Mouse (Mus musculus) liver, embryonic 16.5 days (tissue): ENCODE measurements around the gene Ccdc171. TPM values are rescaled to one million over a fixed set of nuclear protein-coding genes. Genes with fewer than 3 reads are reported as not detected.
"Not testable (repeated sequence)": the region's sequence is repeated elsewhere in the genome, so short reads cannot be mapped to it uniquely, and the experiment has no call there.

Source experiments
- ATAC-seq: fragments of 200-750 bp; cut with Nextera tagmentation; 2 replicates; pipeline ENCODE4 v1.8.0; 2017; ENCODE audit warnings: low read depth, mild to moderate bottlenecking, moderate number of reproducible peaks, moderate library complexity
- H3K27ac ChIP-seq: fragments of 300-500 bp; sonication (generic); 2 replicates; pipeline ENCODE4 v1.5.1; 2014; ENCODE audit warnings: mild to moderate bottlenecking, low read length
- H3K27me3 ChIP-seq: fragments of 300-500 bp; sonication (generic); 2 replicates; pipeline ENCODE4 v1.6.1; 2014; ENCODE audit warnings: low read depth, low read length, mixed read lengths; ENCODE audit not compliant: control insufficient read depth, insufficient read depth
- H3K36me3 ChIP-seq: fragments of 300-500 bp; sonication (generic); 2 replicates; pipeline ENCODE4 v1.6.1; 2014; ENCODE audit warnings: mild to moderate bottlenecking; ENCODE audit not compliant: control insufficient read depth, insufficient read depth
- H3K4me1 ChIP-seq: fragments of 300-500 bp; sonication (generic); 2 replicates; pipeline ENCODE4 v1.6.1; 2014; ENCODE audit warnings: low read depth, low read length, mixed read lengths; ENCODE audit not compliant: control insufficient read depth
- H3K4me2 ChIP-seq: fragments of 300-500 bp; sonication (generic); 2 replicates; pipeline ENCODE4 v1.6.1; 2014; ENCODE audit warnings: low read depth, low read length, mixed read lengths
- H3K4me3 ChIP-seq: fragments of 300-500 bp; sonication (generic); 2 replicates; pipeline ENCODE4 v1.5.1; 2014; ENCODE audit warnings: low read depth, mild to moderate bottlenecking, low read length
- H3K9ac ChIP-seq: fragments of 300-500 bp; sonication (generic); 2 replicates; pipeline ENCODE4 v1.6.1; 2014; ENCODE audit warnings: low read depth, low read length
- H3K9me3 ChIP-seq: fragments of 300-500 bp; sonication (generic); replicated peaks from 2 replicates; pipeline ENCODE4 v1.6.1; 2016; ENCODE audit warnings: low read length; ENCODE audit not compliant: control insufficient read depth
- WGBS: fragments of 180-500 bp; shearing (Covaris S2); extraction: QIAGEN DNeasy Blood & Tissue Kit; methylation state at CpG from one replicate; pipeline ENCODE4 v1.1.7; 2014; ENCODE audit not compliant: insufficient replicate concordance; 5-methylcytosine and 5-hydroxymethylcytosine counted together
- polyA plus RNA-seq: library from polyadenylated mRNA; unstranded; fragments of >200 nt; fragmentation: Nextera tagmentation; extraction: Ambion mirVana; gene quantifications from 2 replicates; pipeline ENCODE4 v1.2.1, GENCODE M21; 2015

The Ccdc171 gene
- polyA plus RNA-seq, 1 experiment from 2014 or later = 1.0 TPM

- Histone ChIP-seq H3K27me3 (no peaks in the 10 kb centered on the region), H3K4me1 (no peaks in the 10 kb centered on the region), H3K36me3 (no peaks in the 10 kb centered on the region), H3K9me3 (no peaks in the 10 kb centered on the region), H3K4me2 (no peak overlapping the region), H3K9ac (no peak overlapping the region), H3K27ac (no peak overlapping the region), H3K4me3 (no peak overlapping the region)
- 67% methylated on average over 6 of the region's 6 CpGs for WGBS
- ATAC-seq = no peak
These were observed 131.7 kb downstream of the Ccdc171 start for GRCm38 (mm10) chr4:83657021-83657420.

- H3K9ac ChIP-seq = no peak overlapping the region
- no peaks in the 10 kb centered on the region for H3K9me3 ChIP-seq
- H3K27ac ChIP-seq = no peak overlapping the region
- H3K27me3 ChIP-seq = no peaks in the 10 kb centered on the region
- no peak for ATAC-seq
- H3K4me3 ChIP-seq = no peak overlapping the region
- H3K36me3 ChIP-seq = no peaks in the 10 kb centered on the region
- H3K4me2 ChIP-seq = no peak overlapping the region
- no peaks in the 10 kb centered on the region for H3K4me1 ChIP-seq
- 80% methylated on average over 10 of the region's 10 CpGs for WGBS
These were observed 133.1 kb downstream of the Ccdc171 start for GRCm38 (mm10) chr4:83658415-83658814.

GRCm38 (mm10) chr4:83659411-83659810, 134.1 kb downstream of the Ccdc171 start:
- H3K4me2 ChIP-seq = no peak overlapping the region
- no peaks in the 10 kb centered on the region for H3K9me3 ChIP-seq
- no peaks in the 10 kb centered on the region for H3K4me1 ChIP-seq
- H3K9ac ChIP-seq = no peak overlapping the region
- H3K4me3 ChIP-seq = no peak overlapping the region
- ATAC-seq = no peak
- 72% methylated on average over 11 of the region's 11 CpGs for WGBS
- no peaks in the 10 kb centered on the region for H3K27me3 ChIP-seq
- no peak overlapping the region for H3K27ac ChIP-seq
- no peaks in the 10 kb centered on the region for H3K36me3 ChIP-seq

GRCm38 (mm10) chr4:83661519-83662271, 136.3 kb downstream of the Ccdc171 start:
- Histone ChIP-seq H3K36me3 (no peaks in the 10 kb centered on the region), H3K27me3 (no peaks in the 10 kb centered on the region), H3K9ac (no peak overlapping the region), H3K4me2 (no peak overlapping the region), H3K9me3 (no peaks in the 10 kb centered on the region), H3K27ac (no peak overlapping the region), H3K4me1 (no peaks in the 10 kb centered on the region), H3K4me3 (no peak overlapping the region)
- WGBS = 59% methylated on average over 1 of the region's 1 CpGs
- no peak for ATAC-seq

- no peak for ATAC-seq
- Histone ChIP-seq H3K4me2 (no peak overlapping the region), H3K9ac (no peak overlapping the region), H3K9me3 (no peaks in the 10 kb centered on the region), H3K4me1 (no peaks in the 10 kb centered on the region), H3K4me3 (no peak overlapping the region), H3K27me3 (no peaks in the 10 kb centered on the region), H3K36me3 (no peaks in the 10 kb centered on the region), H3K27ac (no peak overlapping the region)
- 29% methylated on average over 4 of the region's 4 CpGs for WGBS
These were observed 137.0 kb downstream of the Ccdc171 start for GRCm38 (mm10) chr4:83662301-83662700.

GRCm38 (mm10) chr4:83669552-83669951, 144.2 kb downstream of the Ccdc171 start:
- Histone ChIP-seq H3K4me2 (no peak overlapping the region), H3K4me1 (no peaks in the 10 kb centered on the region), H3K27me3 (no peaks in the 10 kb centered on the region), H3K27ac (no peak overlapping the region), H3K9ac (no peak overlapping the region), H3K36me3 (no peaks in the 10 kb centered on the region), H3K4me3 (no peak overlapping the region), H3K9me3 (no peaks in the 10 kb centered on the region)
- ATAC-seq = no peak
- WGBS = 19% methylated on average over 2 of the region's 2 CpGs

GRCm38 (mm10) chr4:83675308-83675707, 150.0 kb downstream of the Ccdc171 start:
- ATAC-seq, H3K27ac ChIP-seq, H3K9me3 ChIP-seq, H3K4me3 ChIP-seq, H3K27me3 ChIP-seq, H3K4me2 ChIP-seq, H3K4me1 ChIP-seq, H3K36me3 ChIP-seq, H3K9ac ChIP-seq: not testable (repeated sequence)
- WGBS = 72% methylated on average over 4 of the region's 4 CpGs

GRCm38 (mm10) chr4:83676444-83676843, 151.1 kb downstream of the Ccdc171 start:
- Histone ChIP-seq H3K4me3 (no peak overlapping the region), H3K36me3 (no peaks in the 10 kb centered on the region), H3K9me3 (no peaks in the 10 kb centered on the region), H3K4me2 (no peak overlapping the region), H3K9ac (no peak overlapping the region), H3K27ac (no peak overlapping the region), H3K27me3 (no peaks in the 10 kb centered on the region), H3K4me1 (no peaks in the 10 kb centered on the region)
- no peak for ATAC-seq
- WGBS = 71% methylated on average over 4 of the region's 4 CpGs

- WGBS = 88% methylated on average over 14 of the region's 14 CpGs
- H3K27ac ChIP-seq = no peak overlapping the region
- no peak for ATAC-seq
- no peak overlapping the region for H3K4me2 ChIP-seq
- no peak overlapping the region for H3K9ac ChIP-seq
- H3K4me3 ChIP-seq = no peak overlapping the region
- no peaks in the 10 kb centered on the region for H3K36me3 ChIP-seq
- no peaks in the 10 kb centered on the region for H3K27me3 ChIP-seq
- no peaks in the 10 kb centered on the region for H3K9me3 ChIP-seq
- no peaks in the 10 kb centered on the region for H3K4me1 ChIP-seq
These were observed 155.7 kb downstream of the Ccdc171 start for GRCm38 (mm10) chr4:83681081-83681480.
